Mouse (Mus musculus) ES-E14 (cell line): ENCODE measurements at regions not wholly inside any gene's neighbourhood (a gene's known extent, or its start where the extent isn't known, plus 50 kb on each side); places are given as distances from the start of the nearest gene placed in this dataset.

ENCODE experiments used
- CHD2 ChIP-seq: IDR thresholded peaks from 2 replicates; pipeline ENCODE4 v1.6.1; 2014; ENCODE audit warnings: mild to moderate bottlenecking, low read depth, low read length, inconsistent platforms
- HCFC1 ChIP-seq: IDR thresholded peaks from 2 replicates; pipeline ENCODE4 v1.6.1; 2012; ENCODE audit warnings: low read length, inconsistent platforms, borderline replicate concordance; ENCODE audit not compliant: insufficient read depth
- ZNF384 ChIP-seq: IDR thresholded peaks from 2 replicates; pipeline ENCODE4 v1.6.1; 2012; ENCODE audit warnings: low read depth, low read length, inconsistent platforms

DNA sequence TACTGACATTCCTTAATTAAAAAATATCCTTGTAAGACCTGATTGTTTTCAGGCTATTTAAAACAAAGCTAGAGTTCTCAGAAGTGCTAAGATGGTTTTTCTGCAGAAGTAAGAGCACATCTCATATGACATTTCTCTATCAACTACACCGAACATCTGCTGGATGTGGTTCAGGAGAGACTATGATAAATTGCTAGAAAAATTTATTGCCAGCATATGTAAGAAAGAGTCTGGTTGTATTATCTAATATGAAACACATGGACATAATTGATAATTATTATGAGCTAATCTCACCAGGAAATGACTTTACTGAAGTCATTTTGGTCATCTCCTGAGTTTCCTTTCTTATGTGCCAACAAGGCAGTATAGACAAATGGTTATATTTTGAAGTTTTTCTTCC, 99.2 kb upstream of the Gm21293 start:
- no peak for TF ChIP-seq CHD2
- no peak for TF ChIP-seq HCFC1
- TF ChIP-seq ZNF384, result no peak
